Mouse (Mus musculus): ENCODE measurements around the gene Ildr2. TPM values are rescaled to one million over a fixed set of nuclear protein-coding genes. Genes with fewer than 3 reads are reported as not detected.
A peak's percentile ranks its signal among the peaks of the same experiment; 100 is the strongest.

Gene Ildr2
- polyA plus RNA-seq, 1 experiment from 2014 or later: 4.0 TPM

DNA sequence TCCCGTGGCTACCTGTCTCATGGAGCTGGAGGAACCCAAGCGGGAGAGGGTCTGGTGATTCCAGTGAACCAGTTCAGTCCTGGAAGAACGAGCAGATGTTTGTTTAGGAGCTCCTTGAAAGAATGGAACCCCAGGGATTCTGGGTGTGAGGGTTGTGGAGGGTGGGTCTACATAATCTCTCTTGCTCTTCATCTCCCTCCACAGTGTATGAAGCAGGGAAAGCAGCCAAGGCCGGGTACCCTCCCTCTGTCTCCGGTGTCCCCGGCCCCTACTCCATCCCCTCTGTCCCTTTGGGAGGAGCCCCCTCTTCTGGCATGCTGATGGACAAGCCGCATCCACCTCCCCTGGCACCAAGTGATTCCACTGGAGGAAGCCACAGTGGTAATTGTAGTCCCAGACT, 41.6 kb downstream of the Ildr2 start:
- no peak overlapping the region for H3K4me2 ChIP-seq (ENCODE audit: low read length)
- H3K27ac ChIP-seq (ENCODE audit: low read length): no peak overlapping the region
- H3K27me3 ChIP-seq (ENCODE audit: control insufficient read depth, insufficient read depth, low read depth, low read length): no peaks in the 10 kb centered on the region
- H3K9me3 ChIP-seq (replicated peaks; ENCODE audit: control insufficient read depth, low read length, poor library complexity, severe bottlenecking): no peaks in the 10 kb centered on the region
- no peak for ATAC-seq
- no peaks in the 10 kb centered on the region; the same call in 1 of the 2 replicates for H3K4me1 ChIP-seq (ENCODE audit: control insufficient read depth, insufficient read depth, low read length)
- H3K4me3 ChIP-seq (ENCODE audit: low read depth, low read length): no peak overlapping the region
- no peak overlapping the region for H3K9ac ChIP-seq (ENCODE audit: low read depth, low read length)
- no peaks in the 10 kb centered on the region for H3K36me3 ChIP-seq (ENCODE audit: control insufficient read depth, insufficient read depth, low read length)
- WGBS: 63% methylated on average over 7 of the region's 7 CpGs

DNA sequence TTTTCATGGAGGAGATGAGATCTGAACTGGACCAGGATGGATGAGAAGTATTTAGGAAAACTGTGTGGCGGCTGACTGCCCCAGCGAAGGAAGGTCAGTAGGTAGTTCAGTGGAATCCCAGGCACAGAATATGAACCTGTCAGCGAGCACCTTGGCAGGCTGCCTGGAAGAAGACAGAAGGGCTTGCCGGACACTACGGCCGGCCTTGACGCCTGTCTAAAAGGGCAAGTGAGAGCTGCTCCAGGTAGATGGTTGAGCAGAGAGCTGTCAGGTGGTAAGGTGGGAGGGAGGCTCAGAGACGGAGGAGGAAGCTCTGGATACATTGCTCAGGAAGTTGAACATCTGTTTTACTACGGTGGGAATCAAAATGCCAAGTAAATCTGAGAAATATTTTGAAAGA, 42.4 kb downstream of the Ildr2 start:
- Histone ChIP-seq H3K4me1 (ENCODE audit: control insufficient read depth, insufficient read depth, low read length) (no peaks in the 10 kb centered on the region; the same call in 1 of the 2 replicates), H3K27me3 (ENCODE audit: control insufficient read depth, insufficient read depth, low read depth, low read length) (no peaks in the 10 kb centered on the region), H3K9me3 (replicated peaks; ENCODE audit: control insufficient read depth, low read length, poor library complexity, severe bottlenecking) (no peaks in the 10 kb centered on the region), H3K4me3 (ENCODE audit: low read depth, low read length) (no peak overlapping the region), H3K4me2 (ENCODE audit: low read length) (no peak overlapping the region), H3K27ac (ENCODE audit: low read length) (no peak overlapping the region), H3K36me3 (ENCODE audit: control insufficient read depth, insufficient read depth, low read length) (no peaks in the 10 kb centered on the region), H3K9ac (ENCODE audit: low read depth, low read length) (no peak overlapping the region)
- WGBS: 92% methylated on average over 9 of the region's 9 CpGs
- no peak for ATAC-seq

GRCm38 (mm10) chr1:166296971-166297370, 43.0 kb downstream of the Ildr2 start:
- Histone ChIP-seq H3K36me3 (ENCODE audit: control insufficient read depth, insufficient read depth, low read length) (no peaks in the 10 kb centered on the region), H3K27me3 (ENCODE audit: control insufficient read depth, insufficient read depth, low read depth, low read length) (no peaks in the 10 kb centered on the region), H3K27ac (ENCODE audit: low read length) (no peak overlapping the region), H3K9me3 (replicated peaks; ENCODE audit: control insufficient read depth, low read length, poor library complexity, severe bottlenecking) (no peaks in the 10 kb centered on the region), H3K4me3 (ENCODE audit: low read depth, low read length) (no peak overlapping the region), H3K9ac (ENCODE audit: low read depth, low read length) (no peak overlapping the region), H3K4me1 (ENCODE audit: control insufficient read depth, insufficient read depth, low read length) (no peaks in the 10 kb centered on the region; the same call in 1 of the 2 replicates), H3K4me2 (ENCODE audit: low read length) (no peak overlapping the region)
- ATAC-seq: no peak
- WGBS: 80% methylated on average over 8 of the region's 8 CpGs

DNA sequence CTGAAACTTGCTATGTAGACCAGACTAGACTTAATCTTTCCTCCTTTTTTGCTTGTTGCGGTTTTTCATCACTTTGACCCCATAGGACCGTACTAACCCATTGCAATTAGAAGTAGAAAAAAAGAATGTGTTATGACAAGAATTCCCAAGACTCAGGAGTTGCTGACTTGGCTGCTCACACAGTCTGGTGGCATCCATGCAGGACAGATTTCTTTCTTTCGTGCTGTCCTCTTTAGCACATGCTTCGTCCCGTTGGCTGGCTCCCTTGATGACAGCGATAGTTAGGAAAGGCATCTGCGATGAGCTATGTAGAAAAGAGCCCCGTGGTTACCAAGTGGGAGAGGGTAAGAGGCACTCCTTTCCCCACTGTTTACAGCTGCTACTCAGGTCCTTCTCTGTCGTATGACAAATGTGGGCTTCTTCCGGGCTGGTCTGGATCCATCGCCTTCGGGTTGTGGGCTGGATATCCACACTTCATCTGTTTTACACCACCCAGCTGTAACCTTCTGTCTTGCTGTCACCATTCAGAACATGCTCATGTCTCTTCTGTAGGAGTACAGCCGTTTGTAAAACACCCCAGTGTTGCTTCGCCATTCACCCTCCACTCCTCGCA, 43.7 kb downstream of the Ildr2 start:
- H3K27me3 ChIP-seq (ENCODE audit: control insufficient read depth, insufficient read depth, low read depth, low read length): no peaks in the 10 kb centered on the region
- ATAC-seq: no peak
- H3K4me3 ChIP-seq (ENCODE audit: low read depth, low read length): no peak overlapping the region
- H3K27ac ChIP-seq (ENCODE audit: low read length): no peak overlapping the region
- 76% methylated on average over 15 of the region's 15 CpGs for WGBS
- H3K9me3 ChIP-seq (replicated peaks; ENCODE audit: control insufficient read depth, low read length, poor library complexity, severe bottlenecking): no peaks in the 10 kb centered on the region
- H3K36me3 ChIP-seq (ENCODE audit: control insufficient read depth, insufficient read depth, low read length): no peaks in the 10 kb centered on the region
- H3K9ac ChIP-seq (ENCODE audit: low read depth, low read length): no peak overlapping the region
- no peak overlapping the region for H3K4me2 ChIP-seq (ENCODE audit: low read length)
- H3K4me1 ChIP-seq (ENCODE audit: control insufficient read depth, insufficient read depth, low read length): peaks cover 3% of the 10 kb centered on the region

DNA sequence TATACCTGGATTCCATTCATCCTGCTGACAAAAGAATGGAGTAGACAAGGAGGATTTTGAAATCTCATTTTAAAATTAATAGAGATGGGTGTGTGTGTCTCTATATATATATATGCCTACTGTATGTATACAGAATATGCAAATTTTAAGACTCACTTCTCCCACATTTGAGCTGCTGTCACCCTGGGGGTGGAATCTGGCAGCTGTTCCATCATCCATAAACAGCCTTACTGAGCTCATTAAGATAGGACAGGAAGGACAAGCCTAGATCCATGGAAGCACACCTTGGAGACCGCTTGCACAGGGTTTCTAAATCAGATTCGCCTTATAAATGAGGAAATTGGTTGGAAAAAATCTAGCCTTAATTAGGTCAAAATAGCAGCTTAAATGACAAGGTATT, 44.9 kb downstream of the Ildr2 start:
- Histone ChIP-seq H3K27me3 (ENCODE audit: control insufficient read depth, insufficient read depth, low read depth, low read length) (no peaks in the 10 kb centered on the region), H3K4me2 (ENCODE audit: low read length) (no peak overlapping the region), H3K9ac (ENCODE audit: low read depth, low read length) (no peak overlapping the region), H3K4me3 (ENCODE audit: low read depth, low read length) (no peak overlapping the region), H3K4me1 (ENCODE audit: control insufficient read depth, insufficient read depth, low read length) (peaks cover 5% of the 10 kb centered on the region), H3K27ac (ENCODE audit: low read length) (no peak overlapping the region), H3K36me3 (ENCODE audit: control insufficient read depth, insufficient read depth, low read length) (no peaks in the 10 kb centered on the region), H3K9me3 (replicated peaks; ENCODE audit: control insufficient read depth, low read length, poor library complexity, severe bottlenecking) (no peaks in the 10 kb centered on the region)
- ATAC-seq: 0 out of 2 replicates have a peak, but pooled peaks have one; percentile 7
- WGBS: 78% methylated on average over 2 of the region's 2 CpGs

DNA sequence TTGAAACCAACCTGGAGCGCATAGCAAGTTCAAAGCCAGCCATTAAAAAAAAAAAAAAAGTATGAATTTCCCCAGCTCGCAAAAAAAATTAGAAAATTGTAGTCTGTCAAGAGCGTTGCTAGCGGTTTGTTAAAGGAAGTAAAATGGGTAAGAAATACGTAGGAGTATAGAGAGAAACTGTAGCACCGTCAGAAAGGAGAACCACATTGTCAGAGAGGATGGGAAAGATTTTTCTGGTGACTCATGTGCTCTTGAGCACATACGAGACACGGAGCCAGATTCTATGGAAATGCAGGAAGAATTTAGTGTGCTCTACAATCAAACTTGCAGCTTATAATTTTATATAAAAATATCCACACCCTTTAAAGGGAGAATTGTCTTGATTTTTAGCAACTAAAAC, 45.9 kb downstream of the Ildr2 start:
- H3K27me3 ChIP-seq (ENCODE audit: control insufficient read depth, insufficient read depth, low read depth, low read length): no peaks in the 10 kb centered on the region
- H3K9ac ChIP-seq (ENCODE audit: low read depth, low read length): no peak overlapping the region
- no peak overlapping the region for H3K4me3 ChIP-seq (ENCODE audit: low read depth, low read length)
- no peaks in the 10 kb centered on the region for H3K36me3 ChIP-seq (ENCODE audit: control insufficient read depth, insufficient read depth, low read length)
- no peak for ATAC-seq
- peaks cover 5% of the 10 kb centered on the region for H3K4me1 ChIP-seq (ENCODE audit: control insufficient read depth, insufficient read depth, low read length)
- H3K9me3 ChIP-seq (replicated peaks; ENCODE audit: control insufficient read depth, low read length, poor library complexity, severe bottlenecking): no peaks in the 10 kb centered on the region
- no peak overlapping the region for H3K4me2 ChIP-seq (ENCODE audit: low read length)
- WGBS: 88% methylated on average over 8 of the region's 8 CpGs
- no peak overlapping the region for H3K27ac ChIP-seq (ENCODE audit: low read length)

DNA sequence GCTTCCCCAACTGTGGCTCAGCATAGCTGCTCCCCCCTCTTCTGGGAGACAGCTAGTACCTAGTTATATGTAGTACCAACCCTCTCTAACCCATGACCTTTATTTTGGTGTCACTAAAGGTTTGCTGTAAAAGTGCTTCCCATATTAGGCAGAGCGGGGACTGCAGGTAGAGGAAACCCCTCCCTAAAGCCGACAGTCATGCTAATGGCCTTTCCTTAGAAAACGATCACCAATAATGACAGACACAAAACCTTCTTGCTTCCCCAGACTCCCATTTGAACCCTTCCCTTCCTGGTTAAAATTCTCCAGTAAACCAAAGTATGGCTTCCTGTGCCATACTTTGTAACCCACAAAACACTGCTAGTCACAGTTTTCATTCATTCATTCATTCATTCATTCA, 46.6 kb downstream of the Ildr2 start:
- Histone ChIP-seq H3K36me3 (ENCODE audit: control insufficient read depth, insufficient read depth, low read length) (no peaks in the 10 kb centered on the region), H3K4me1 (ENCODE audit: control insufficient read depth, insufficient read depth, low read length) (peaks cover 5% of the 10 kb centered on the region), H3K27ac (ENCODE audit: low read length) (no peak overlapping the region), H3K9me3 (replicated peaks; ENCODE audit: control insufficient read depth, low read length, poor library complexity, severe bottlenecking) (no peaks in the 10 kb centered on the region), H3K4me3 (ENCODE audit: low read depth, low read length) (no peak overlapping the region), H3K4me2 (ENCODE audit: low read length) (no peak overlapping the region), H3K9ac (ENCODE audit: low read depth, low read length) (no peak overlapping the region), H3K27me3 (ENCODE audit: control insufficient read depth, insufficient read depth, low read depth, low read length) (no peaks in the 10 kb centered on the region)
- 78% methylated on average over 3 of the region's 3 CpGs for WGBS
- ATAC-seq: no peak

DNA sequence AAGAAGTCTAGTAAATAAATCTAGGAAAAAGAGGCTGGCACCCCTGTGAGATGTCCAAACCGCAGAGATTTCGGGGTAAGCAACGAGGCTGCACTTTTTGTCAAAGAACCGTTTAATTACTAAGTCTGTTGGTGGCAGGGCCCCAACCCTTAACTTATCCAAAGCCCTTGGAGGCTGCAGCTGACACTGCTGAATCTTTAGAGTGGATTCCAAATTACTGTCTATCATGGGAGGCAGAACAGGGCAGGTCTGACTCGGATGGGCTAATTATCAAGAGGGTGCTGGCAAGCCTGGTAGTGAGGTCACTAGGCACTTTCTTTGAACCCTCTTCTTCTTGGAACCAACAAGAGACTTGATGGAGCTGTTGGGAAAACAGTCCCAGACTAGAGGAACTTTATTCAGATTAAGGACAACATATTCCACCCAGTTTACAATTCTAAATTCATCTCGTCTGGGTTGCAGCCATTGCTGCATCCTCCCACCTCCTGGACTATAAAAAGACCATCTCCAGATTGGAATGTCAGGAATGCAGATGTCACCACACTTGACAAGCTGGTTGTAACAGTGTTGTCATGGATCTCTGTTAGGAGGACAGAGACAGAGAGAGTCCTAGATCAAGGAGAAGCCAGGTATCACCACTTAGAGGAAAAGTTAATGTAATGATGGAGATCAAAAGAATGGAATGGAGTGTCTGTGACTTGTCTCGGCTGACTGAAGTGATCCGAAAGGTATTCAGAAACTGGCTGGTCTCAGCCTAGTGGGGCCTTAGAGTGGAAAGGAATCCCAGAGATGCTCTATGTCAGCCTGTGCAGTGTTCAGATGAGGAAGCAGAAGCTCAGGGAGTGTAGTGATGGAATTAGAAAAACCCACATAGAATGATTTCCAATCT, 50.7 kb downstream of the Ildr2 start:
- Histone ChIP-seq H3K4me3 (ENCODE audit: low read depth, low read length) (no peak overlapping the region), H3K9me3 (replicated peaks; ENCODE audit: control insufficient read depth, low read length, poor library complexity, severe bottlenecking) (no peaks in the 10 kb centered on the region), H3K4me1 (ENCODE audit: control insufficient read depth, insufficient read depth, low read length) (peaks cover 12% of the 10 kb centered on the region), H3K27ac (ENCODE audit: low read length) (no peak overlapping the region), H3K27me3 (ENCODE audit: control insufficient read depth, insufficient read depth, low read depth, low read length) (no peaks in the 10 kb centered on the region), H3K9ac (ENCODE audit: low read depth, low read length) (no peak overlapping the region), H3K36me3 (ENCODE audit: control insufficient read depth, insufficient read depth, low read length) (no peaks in the 10 kb centered on the region), H3K4me2 (ENCODE audit: low read length) (no peak overlapping the region)
- WGBS: 72% methylated on average over 8 of the region's 8 CpGs
- 0 out of 2 replicates have a peak, but pooled peaks have one; percentile 31 for ATAC-seq

DNA sequence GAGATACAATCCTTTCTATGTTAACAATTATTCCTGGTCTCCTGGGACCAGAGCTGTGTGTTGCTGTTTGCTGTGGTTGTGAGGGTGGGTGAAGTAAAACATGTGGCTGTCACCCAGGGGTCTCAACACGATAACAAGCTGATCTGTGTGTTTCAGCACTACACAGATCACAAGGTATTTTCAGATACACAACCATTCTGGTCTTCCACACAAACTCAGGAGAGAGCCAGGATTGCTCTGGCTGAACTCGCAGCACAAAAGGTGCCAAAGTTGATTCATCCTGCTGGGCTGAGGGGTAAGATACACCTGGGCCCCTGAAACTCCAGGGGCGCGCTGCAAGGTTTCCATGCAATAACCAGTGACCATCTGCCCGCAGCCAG, 54.5 kb downstream of the Ildr2 start:
- Histone ChIP-seq H3K9ac (ENCODE audit: low read depth, low read length) (peak overlapping the region; percentile 77), H3K4me3 (ENCODE audit: low read depth, low read length) (peak overlapping the region; percentile 56), H3K27ac (ENCODE audit: low read length) (peak overlapping the region; percentile 70; the same call in 1 of the 2 replicates), H3K9me3 (replicated peaks; ENCODE audit: control insufficient read depth, low read length, poor library complexity, severe bottlenecking) (no peaks in the 10 kb centered on the region), H3K4me2 (ENCODE audit: low read length) (peak overlapping the region; percentile 89), H3K27me3 (ENCODE audit: control insufficient read depth, insufficient read depth, low read depth, low read length) (no peaks in the 10 kb centered on the region), H3K36me3 (ENCODE audit: control insufficient read depth, insufficient read depth, low read length) (no peaks in the 10 kb centered on the region), H3K4me1 (ENCODE audit: control insufficient read depth, insufficient read depth, low read length) (peaks cover 9% of the 10 kb centered on the region; the same call in 1 of the 2 replicates)
- peak; percentile 22 for ATAC-seq
- WGBS: 11% methylated on average over 5 of the region's 5 CpGs
